Mouse (Mus musculus) myocyte (in vitro differentiated cells): ENCODE results near the gene Tm2d1. TPM values are rescaled to one million over a fixed set of nuclear protein-coding genes. Genes with fewer than 3 reads are reported as not detected.

Experiments
- H3K27me3 ChIP-seq: one replicate; pipeline ENCODE4 v1.6.1; 2011; ENCODE audit not compliant: control insufficient read depth, insufficient read depth, insufficient read length
- H3K36me3 ChIP-seq: one replicate; pipeline ENCODE4 v1.6.1; 2011; ENCODE audit not compliant: control insufficient read depth, insufficient read depth
- H3K4me2 ChIP-seq: one replicate; pipeline ENCODE4 v1.6.1; 2011; ENCODE audit warnings: low read depth, control low read depth
- H3K4me3 ChIP-seq: one replicate; pipeline ENCODE4 v1.5.1; 2011; ENCODE audit warnings: mild to moderate bottlenecking, control low read depth, moderate library complexity
- H3K79me2 ChIP-seq: one replicate; pipeline ENCODE4 v1.6.1; 2011; ENCODE audit not compliant: control insufficient read depth, insufficient read depth
- H3ac ChIP-seq: one replicate; pipeline ENCODE4 v1.6.1; 2011; ENCODE audit not compliant: control insufficient read depth, insufficient read length
- CEBPB ChIP-seq: IDR thresholded peaks from 2 replicates; pipeline ENCODE4 v1.6.1; 2011; ENCODE audit warnings: mild to moderate bottlenecking, moderate library complexity; ENCODE audit not compliant: poor library complexity, insufficient read depth, severe bottlenecking
- E2F4 ChIP-seq: IDR thresholded peaks from one replicate; pipeline ENCODE4 v1.6.1; 2011; ENCODE audit warnings: mild to moderate bottlenecking, control low read depth, moderate library complexity; ENCODE audit not compliant: insufficient read depth
- MAX ChIP-seq: IDR thresholded peaks from one replicate; pipeline ENCODE4 v1.6.1; 2011; ENCODE audit warnings: low read depth, mild to moderate bottlenecking, control low read depth
- MYOD1 ChIP-seq, 3 experiments: IDR thresholded peaks; one replicate each; pipeline ENCODE4 v1.6.1; 2011; ENCODE audit warnings: control low read depth in 2 of 3, low read depth in 2 of 3, mild to moderate bottlenecking in 2 of 3, moderate library complexity in 1 of 3; ENCODE audit not compliant: insufficient read length in 2 of 3, control insufficient read depth in 1 of 3
- MYOG ChIP-seq, 3 experiments: IDR thresholded peaks; one replicate each; pipeline ENCODE4 v1.6.1; 2011; ENCODE audit warnings: control low read depth in 2 of 3, low read depth in 2 of 3, mild to moderate bottlenecking in 2 of 3; ENCODE audit not compliant: insufficient read length in 2 of 3, control insufficient read depth in 1 of 3, insufficient read depth in 1 of 3
- POLR2A ChIP-seq: IDR thresholded peaks from one replicate; pipeline ENCODE4 v1.6.1; 2011; ENCODE audit warnings: low read depth, mild to moderate bottlenecking, control low read depth, moderate library complexity; ENCODE audit not compliant: insufficient read length
- POLR2AphosphoS2 ChIP-seq: IDR thresholded peaks from one replicate; pipeline ENCODE4 v1.6.1; 2011; ENCODE audit warnings: low read depth, control low read depth; ENCODE audit not compliant: insufficient read length
- REST ChIP-seq: IDR thresholded peaks from one replicate; pipeline ENCODE4 v1.6.1; 2011; ENCODE audit warnings: mild to moderate bottlenecking, control low read depth, moderate library complexity; ENCODE audit not compliant: insufficient read depth, insufficient read length
- SRF ChIP-seq: IDR thresholded peaks from one replicate; pipeline ENCODE4 v1.6.1; 2011; ENCODE audit warnings: low read depth; ENCODE audit not compliant: control insufficient read depth, insufficient read length
- TCF12 ChIP-seq: IDR thresholded peaks from one replicate; pipeline ENCODE4 v1.6.1; 2011; ENCODE audit warnings: mild to moderate bottlenecking, control low read depth; ENCODE audit not compliant: poor library complexity, insufficient read depth, severe bottlenecking
- TCF3 ChIP-seq: IDR thresholded peaks from one replicate; pipeline ENCODE4 v1.6.1; 2011; ENCODE audit warnings: low read depth, control low read depth; ENCODE audit not compliant: insufficient read length
- USF1 ChIP-seq: IDR thresholded peaks from one replicate; pipeline ENCODE4 v1.6.1; 2011; ENCODE audit warnings: low read depth, mild to moderate bottlenecking, control low read depth, moderate library complexity
- polyA plus RNA-seq: library from polyadenylated mRNA; unstranded; fragments of >200 nt; fragmentation: generic; extraction: Trizol; gene quantifications from one replicate; pipeline ENCODE4 v1.2.1, GENCODE M21; 2012; ENCODE audit warnings: missing spikeins

Gene Tm2d1
- polyA plus RNA-seq, 1 experiment = 41.0 TPM

GRCm38 (mm10) chr4:98317149-98317548, 66.0 kb downstream of the Tm2d1 start:
- TF ChIP-seq E2F4 (no peak), SRF (no peak), MAX (no peak), POLR2A (no peak), MYOG (IDR thresholded peaks at IDR 0.05; ENCODE audit: control insufficient read depth in 1 of 3, insufficient read depth in 1 of 3, insufficient read length in 2 of 3, low read depth in 2 of 3) (no peak), TCF12 (no peak), MYOD1 (IDR thresholded peaks at IDR 0.05; ENCODE audit: control insufficient read depth in 1 of 3, insufficient read length in 2 of 3, low read depth in 2 of 3) (no peak), POLR2AphosphoS2 (no peak), USF1 (no peak), REST (no peak), TCF3 (no peak), CEBPB (no peak)
- Histone ChIP-seq H3K27me3 (no peaks in the 10 kb centered on the region), H3K79me2 (no peaks in the 10 kb centered on the region), H3K4me2 (no peak overlapping the region), H3K4me3 (no peak overlapping the region), H3ac (no peak overlapping the region), H3K36me3 (no peaks in the 10 kb centered on the region)

Other genes with a start within 250 kb of the Tm2d1 start
- gene Patj, start 12.5 kb upstream of the Tm2d1 start, polyA plus RNA-seq = 22.3 TPM